Mouse (Mus musculus): Measurements from ENCODE around the gene Kctd6. TPM values are rescaled to one million over a fixed set of nuclear protein-coding genes. Genes with fewer than 3 reads are reported as not detected.

The Kctd6 gene
- 1 to 10 TPM; 8.4 to 9.0 TPM for total RNA-seq (2021)
- long read RNA-seq, experiment 1, transcript Kctd6-201 (3 exons, 1,650 nt), result major isoform, 7 of 8 reads
- long read RNA-seq, experiment 1, partial matches to known transcripts, result 1 of 8 reads
- long read RNA-seq, experiment 1, other reads (novel, unspliced or antisense), result 0 of 8 reads
- long read RNA-seq, experiment 2, partial matches to known transcripts, result 1 of 4 reads
- long read RNA-seq, experiment 2, other reads (novel, unspliced or antisense), result 2 of 4 reads

GRCm38 (mm10) chr14:8213803-8214224, at the start of gene Kctd6:
Gene Kctd6 (plus strand): TSS chr14:8214140.
- DNase-seq, result peak; percentile 99

GRCm38 (mm10) chr14:8164463-8164862, 49.5 kb upstream of the Kctd6 start:
- DNase-seq, result no peak

- peak; percentile 99 to 100 for DNase-seq
These were observed 41.2 kb upstream of the Kctd6 start, which contains the start of gene Pdhb for GRCm38 (mm10) chr14:8172507-8173410. Gene Pdhb (minus strand): TSS chr14:8173025.

GRCm38 (mm10) chr14:8173542-8174250, 40.2 kb upstream of the Kctd6 start:
- DNase-seq, result peak in 1 of 2 experiments; percentile 29

GRCm38 (mm10) chr14:8174634-8175033, 39.3 kb upstream of the Kctd6 start:
- peak; percentile 23 to 32 for DNase-seq

- no peak for DNase-seq
These were observed 37.7 kb upstream of the Kctd6 start for GRCm38 (mm10) chr14:8176251-8176650.

- DNase-seq, result no peak
These were observed 33.4 kb upstream of the Kctd6 start for GRCm38 (mm10) chr14:8180371-8181035.

- DNase-seq, result no peak
These were observed 30.6 kb upstream of the Kctd6 start for GRCm38 (mm10) chr14:8183330-8183729.

GRCm38 (mm10) chr14:8186278-8187045, 27.5 kb upstream of the Kctd6 start:
- DNase-seq, result no peak

GRCm38 (mm10) chr14:8190556-8190955, 23.4 kb upstream of the Kctd6 start:
- DNase-seq, result no peak

GRCm38 (mm10) chr14:8191331-8191965, 22.5 kb upstream of the Kctd6 start:
- no peak for DNase-seq

- no peak for DNase-seq
These were observed 21.2 kb upstream of the Kctd6 start for GRCm38 (mm10) chr14:8192727-8193126.

- DNase-seq, result peak in 1 of 2 experiments; percentile 18
These were observed 13.2 kb upstream of the Kctd6 start for GRCm38 (mm10) chr14:8200769-8201168.

- DNase-seq, result no peak
These were observed 12.2 kb upstream of the Kctd6 start for GRCm38 (mm10) chr14:8201715-8202114.

GRCm38 (mm10) chr14:8206179-8206910, 7.6 kb upstream of the Kctd6 start:
- no peak for DNase-seq

GRCm38 (mm10) chr14:8207105-8207504, 6.8 kb upstream of the Kctd6 start:
- DNase-seq, result no peak

- no peak for DNase-seq
These were observed 6.4 kb upstream of the Kctd6 start for GRCm38 (mm10) chr14:8207543-8207942.

- DNase-seq, result no peak
These were observed 5.1 kb upstream of the Kctd6 start for GRCm38 (mm10) chr14:8208876-8209275.

GRCm38 (mm10) chr14:8209896-8210295, 4.0 kb upstream of the Kctd6 start:
- DNase-seq, result no peak

GRCm38 (mm10) chr14:8212996-8213395, 944 bp upstream of the Kctd6 start:
- no peak for DNase-seq

All from heart, adult 18-20 months (tissue).